Mouse (Mus musculus) kidney, adult 8-10 months (tissue): Measurements from ENCODE around the gene Cox11.

Source experiments
- DNase-seq, 2 experiments: peaks; one replicate each; pipeline ENCODE4 v3.0.0; 2022

Gene Cox11

GRCm38 (mm10) chr11:90665161-90665560 is 27.2 kb downstream of the Cox11 start:
- DNase-seq: no peak

GRCm38 (mm10) chr11:90666144-90666757 is 28.3 kb downstream of the Cox11 start:
- no peak for DNase-seq

- no peak for DNase-seq
These were observed 28.9 kb downstream of the Cox11 start for GRCm38 (mm10) chr11:90666916-90667315.

- no peak for DNase-seq
These were observed 29.4 kb downstream of the Cox11 start for GRCm38 (mm10) chr11:90667325-90667724.

- DNase-seq: no peak
These were observed 37.6 kb downstream of the Cox11 start for GRCm38 (mm10) chr11:90675479-90676110.

- no peak for DNase-seq
These were observed 39.1 kb downstream of the Cox11 start for GRCm38 (mm10) chr11:90677027-90677426.

GRCm38 (mm10) chr11:90677771-90678288 is 39.9 kb downstream of the Cox11 start:
- DNase-seq: no peak

GRCm38 (mm10) chr11:90678582-90678981 is 40.6 kb downstream of the Cox11 start:
- DNase-seq: no peak

- DNase-seq: no peak
These were observed 43.2 kb downstream of the Cox11 start for GRCm38 (mm10) chr11:90681171-90681570.

GRCm38 (mm10) chr11:90684765-90685164 is 46.8 kb downstream of the Cox11 start:
- no peak for DNase-seq

- no peak for DNase-seq
These were observed 47.2 kb downstream of the Cox11 start for GRCm38 (mm10) chr11:90685196-90685595.

GRCm38 (mm10) chr11:90686287-90687025 is 48.5 kb downstream of the Cox11 start:
- peak in 1 of 2 experiments; percentile 4 for DNase-seq

GRCm38 (mm10) chr11:90687040-90687439 is 49.1 kb downstream of the Cox11 start:
- no peak for DNase-seq

- peak; percentile 79 to 81 for DNase-seq
These were observed 49.8 kb downstream of the Cox11 start, which contains the start of gene Tom1l1 for GRCm38 (mm10) chr11:90687460-90688416. Tom1l1 (minus strand) TSS chr11:90688366.

- DNase-seq: no peak
These were observed 52.4 kb downstream of the Cox11 start for GRCm38 (mm10) chr11:90690361-90690760.

- DNase-seq: no peak
These were observed 56.2 kb downstream of the Cox11 start for GRCm38 (mm10) chr11:90694206-90694605.
